Mouse (Mus musculus) lung, adult 10 weeks (tissue): Measurements from ENCODE around the gene Cdh3. TPM values are rescaled to one million over a fixed set of nuclear protein-coding genes. Genes with fewer than 3 reads are reported as not detected.

ENCODE experiments used
- polyA plus RNA-seq: library from polyadenylated mRNA; stranded (reverse); fragments of 350-450 nt; fragmentation: Illumina TruSeq; extraction: RNeasy Lipid Tissue Mini Kit (QIAGEN cat#74804); gene quantifications from one replicate; pipeline ENCODE4 v1.2.3, GENCODE M21; 2014; ENCODE audit warnings: low read depth, low replicate concordance; ENCODE audit not compliant: insufficient read depth

Cdh3 gene
- 0.22 TPM for polyA plus RNA-seq

GRCm38 (mm10) chr8:106510365-106510975 lies at the start of gene Cdh3:
Cdh3 (plus strand) TSS chr8:106510891.

GRCm38 (mm10) chr8:106500018-106500685 lies 10.5 kb upstream of the Cdh3 start, which contains the start of gene 6030452D12Rik:
6030452D12Rik (plus strand) TSS chr8:106500522.

GRCm38 (mm10) chr8:106573168-106573567 lies 62.5 kb downstream of the Cdh3 start, which contains the start of gene Gm10073:
Gm10073 (minus strand) TSS chr8:106573461.

GRCm38 (mm10) chr8:106603131-106603819 lies 92.6 kb downstream of the Cdh3 start, which contains the start of gene Cdh1:
Cdh1 (plus strand) TSS chr8:106603351.

Other genes starting within 250 kb of the Cdh3 start
- gene Smpd3, start 172.9 kb upstream of the Cdh3 start, polyA plus RNA-seq = 1.6 TPM
- gene Zfp90, start 95.6 kb upstream of the Cdh3 start, polyA plus RNA-seq = 4.6 TPM
- not detected for gene 6030452D12Rik, start 10.4 kb upstream of the Cdh3 start, polyA plus RNA-seq
- gene Gm10073, start 62.6 kb downstream of the Cdh3 start, polyA plus RNA-seq = 7.6 TPM
- 75.4 TPM for gene Cdh1, start 92.5 kb downstream of the Cdh3 start, polyA plus RNA-seq
- 2.6 TPM for gene Tango6, start 172.2 kb downstream of the Cdh3 start, polyA plus RNA-seq